Mouse (Mus musculus) heart, embryonic 14.5 days (tissue): ENCODE data around the gene Fitm1. TPM values are rescaled to one million over a fixed set of nuclear protein-coding genes. Genes with fewer than 3 reads are reported as not detected.

ENCODE experiments used
- ATAC-seq: fragments of 200-750 bp; cut with Nextera tagmentation; 2 replicates; pipeline ENCODE4 v1.8.0; 2017; ENCODE audit warnings: low read depth, moderate TSS enrichment; ENCODE audit not compliant: insufficient number of reproducible peaks, insufficient read depth, low FRiP score
- H3K27ac ChIP-seq, 2 experiments: fragments of 200-500 bp in 1 of 2; fragments of 300-500 bp in 1 of 2; sonication (generic) in 1 of 2; replicated peaks in 1 of 2; 2 replicates each; pipeline ENCODE4 v1.5.1; 2012 to 2014; ENCODE audit warnings: low read depth in 2 of 2, low read length in 2 of 2, control low read depth in 1 of 2, mild to moderate bottlenecking in 1 of 2, mixed read lengths in 1 of 2; ENCODE audit not compliant: control insufficient read depth in 1 of 2, insufficient read depth in 1 of 2
- H3K27me3 ChIP-seq: fragments of 300-500 bp; sonication (generic); 2 replicates; pipeline ENCODE4 v1.6.1; 2014; ENCODE audit warnings: mild to moderate bottlenecking, low read length, control low read depth; ENCODE audit not compliant: control insufficient read depth, insufficient read depth
- H3K36me3 ChIP-seq: fragments of 300-500 bp; sonication (generic); 2 replicates; pipeline ENCODE4 v1.6.1; 2014; ENCODE audit warnings: mild to moderate bottlenecking, control low read depth, low read length, mixed read lengths; ENCODE audit not compliant: control insufficient read depth, insufficient read depth
- H3K4me1 ChIP-seq, 2 experiments: fragments of 200-500 bp in 1 of 2; fragments of 300-500 bp in 1 of 2; sonication (generic) in 1 of 2; 2 replicates each; pipeline ENCODE4 v1.6.1; 2012 to 2014; ENCODE audit warnings: low read length in 2 of 2, control low read depth in 1 of 2, mixed read lengths in 1 of 2; ENCODE audit not compliant: control insufficient read depth in 2 of 2, insufficient read depth in 2 of 2
- H3K4me2 ChIP-seq: fragments of 300-500 bp; sonication (generic); 2 replicates; pipeline ENCODE4 v1.6.1; 2014; ENCODE audit warnings: mild to moderate bottlenecking, low read length
- H3K4me3 ChIP-seq, 2 experiments: fragments of 200-500 bp in 1 of 2; fragments of 300-500 bp in 1 of 2; sonication (generic) in 1 of 2; 2 replicates each; pipeline ENCODE4 v1.5.1; 2012 to 2014; ENCODE audit warnings: low read length in 2 of 2, mild to moderate bottlenecking in 2 of 2, control low read depth in 1 of 2, low read depth in 1 of 2, moderate library complexity in 1 of 2; ENCODE audit not compliant: control insufficient read depth in 1 of 2, insufficient read depth in 1 of 2
- H3K9ac ChIP-seq: fragments of 300-500 bp; sonication (generic); 2 replicates; pipeline ENCODE4 v1.6.1; 2014; ENCODE audit warnings: mild to moderate bottlenecking, low read length
- H3K9me3 ChIP-seq: fragments of 300-500 bp; sonication (generic); 2 replicates; pipeline ENCODE4 v1.6.1; 2016; ENCODE audit warnings: low read length, control low read depth; ENCODE audit not compliant: control insufficient read depth
- WGBS: fragments of 180-500 bp; shearing (Covaris S2); extraction: QIAGEN DNeasy Blood & Tissue Kit; methylation state at CpG from one replicate; pipeline ENCODE4 v1.1.7; 2014; 5-methylcytosine and 5-hydroxymethylcytosine counted together
- polyA plus RNA-seq: library from polyadenylated mRNA; unstranded; fragments of >200 nt; fragmentation: Nextera tagmentation; extraction: Ambion mirVana; gene quantifications from 2 replicates; pipeline ENCODE4 v1.2.1, GENCODE M21; 2014

The Fitm1 gene
- polyA plus RNA-seq, 1 experiment from 2014 or later: 102 TPM

DNA sequence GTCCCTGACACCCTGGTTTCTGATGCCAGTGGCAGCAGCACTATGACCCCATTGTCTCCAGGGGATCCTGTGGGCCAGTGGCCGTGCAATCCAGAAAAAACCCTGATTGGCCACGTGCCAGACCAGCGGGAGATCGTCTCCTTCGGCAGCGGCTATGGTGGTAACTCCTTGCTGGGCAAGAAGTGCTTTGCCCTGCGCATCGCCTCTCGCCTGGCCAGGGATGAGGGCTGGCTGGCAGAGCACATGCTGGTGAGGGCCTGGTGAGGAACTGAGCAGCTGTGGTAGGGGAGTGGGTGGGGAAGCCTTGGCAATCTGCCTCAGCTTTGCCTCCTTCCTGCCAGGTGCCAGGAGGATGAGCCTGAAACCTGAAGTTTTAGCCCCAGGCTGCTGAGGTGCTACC, 31.1 kb upstream of the Fitm1 start:
- H3K9ac ChIP-seq: no peak overlapping the region
- H3K27ac ChIP-seq: no peak overlapping the region
- H3K36me3 ChIP-seq: peaks cover 68% of the 10 kb centered on the region
- 75% methylated on average over 9 of the region's 9 CpGs for WGBS
- no peaks in the 10 kb centered on the region for H3K9me3 ChIP-seq
- no peaks in the 10 kb centered on the region for H3K27me3 ChIP-seq
- no peak overlapping the region for H3K4me3 ChIP-seq
- no peak overlapping the region for H3K4me2 ChIP-seq
- peaks cover 7 to 14% of the 10 kb centered on the region in 2 experiments; a peak in 3 of 4 replicates for H3K4me1 ChIP-seq
- no peak for ATAC-seq

DNA sequence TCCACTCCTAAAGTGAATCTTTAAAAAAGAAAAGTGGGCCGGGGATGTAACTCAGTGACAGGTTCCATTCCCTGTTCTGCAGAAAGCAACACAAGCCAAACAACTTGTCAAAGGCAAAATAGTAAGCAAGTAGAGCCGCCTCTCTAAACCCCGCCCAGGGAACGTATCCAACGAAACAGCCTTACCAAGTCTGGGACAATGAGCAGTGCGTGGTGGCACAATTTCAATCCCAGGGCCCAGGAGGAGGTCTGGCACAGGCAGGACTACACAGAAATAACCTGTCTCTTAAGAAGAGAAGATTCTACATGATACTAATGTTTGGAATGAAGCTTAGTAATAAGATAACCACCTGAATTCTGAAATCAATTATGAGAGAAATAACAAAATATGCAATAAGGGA, 25.2 kb upstream of the Fitm1 start:
- H3K36me3 ChIP-seq: peaks cover 54% of the 10 kb centered on the region
- H3K9me3 ChIP-seq: no peaks in the 10 kb centered on the region
- ATAC-seq: no peak
- no peak overlapping the region for H3K9ac ChIP-seq
- H3K4me3 ChIP-seq: no peak overlapping the region
- H3K4me1 ChIP-seq: no peaks in the 10 kb centered on the region
- no peak overlapping the region for H3K27ac ChIP-seq
- 88% methylated on average over 6 of the region's 6 CpGs for WGBS
- H3K27me3 ChIP-seq: no peaks in the 10 kb centered on the region
- no peak overlapping the region for H3K4me2 ChIP-seq

DNA sequence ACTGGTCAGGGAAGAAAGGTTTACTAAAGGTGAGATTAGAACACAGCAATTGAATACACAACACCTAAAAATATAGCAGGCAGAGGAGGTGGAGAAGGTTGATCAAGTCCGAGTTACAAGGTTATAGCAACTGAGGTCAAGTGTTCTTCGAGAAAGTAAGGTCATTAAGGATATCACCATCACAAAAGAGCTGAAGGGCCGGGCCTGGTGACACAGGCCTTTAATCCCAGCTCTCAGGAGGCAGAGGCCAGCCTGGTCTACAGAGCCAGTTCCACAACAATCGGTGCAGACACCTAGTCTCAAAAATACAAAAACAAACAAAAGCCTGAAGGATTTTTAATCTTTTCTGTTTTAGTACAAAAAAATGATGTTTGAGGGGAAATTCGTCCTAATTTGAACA, 24.1 kb upstream of the Fitm1 start:
- Histone ChIP-seq H3K27ac (no peak overlapping the region), H3K9ac (no peak overlapping the region), H3K27me3 (no peaks in the 10 kb centered on the region), H3K4me2 (no peak overlapping the region), H3K4me1 (no peaks in the 10 kb centered on the region), H3K36me3 (peaks cover 42% of the 10 kb centered on the region), H3K4me3 (no peak overlapping the region), H3K9me3 (no peaks in the 10 kb centered on the region)
- ATAC-seq: no peak
- WGBS: 70% methylated on average over 5 of the region's 5 CpGs

DNA sequence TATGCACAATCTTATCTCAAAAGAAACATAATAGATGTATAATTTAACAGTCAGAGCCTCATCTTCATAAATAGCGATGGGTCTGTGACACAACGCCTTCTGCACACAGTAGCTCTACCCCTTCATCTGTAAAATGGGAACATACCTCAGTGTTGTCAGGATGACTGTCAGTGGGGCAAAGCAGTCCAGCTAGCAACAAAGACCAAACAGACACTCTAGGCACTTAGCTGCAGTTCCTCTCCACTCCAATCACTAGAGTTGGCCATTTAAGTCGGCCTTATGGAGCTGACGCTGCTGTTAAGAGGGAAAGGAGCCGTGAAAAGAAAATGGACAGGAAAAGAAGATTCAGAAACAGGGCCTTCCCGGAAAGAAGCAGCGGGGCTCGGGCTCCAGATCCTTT, 23.6 kb upstream of the Fitm1 start:
- ATAC-seq: no peak
- WGBS: 86% methylated on average over 8 of the region's 8 CpGs
- Histone ChIP-seq H3K27ac (no peak overlapping the region), H3K4me3 (no peak overlapping the region), H3K9ac (no peak overlapping the region), H3K4me2 (no peak overlapping the region), H3K9me3 (no peaks in the 10 kb centered on the region), H3K27me3 (no peaks in the 10 kb centered on the region), H3K36me3 (peaks cover 38% of the 10 kb centered on the region), H3K4me1 (no peaks in the 10 kb centered on the region)

DNA sequence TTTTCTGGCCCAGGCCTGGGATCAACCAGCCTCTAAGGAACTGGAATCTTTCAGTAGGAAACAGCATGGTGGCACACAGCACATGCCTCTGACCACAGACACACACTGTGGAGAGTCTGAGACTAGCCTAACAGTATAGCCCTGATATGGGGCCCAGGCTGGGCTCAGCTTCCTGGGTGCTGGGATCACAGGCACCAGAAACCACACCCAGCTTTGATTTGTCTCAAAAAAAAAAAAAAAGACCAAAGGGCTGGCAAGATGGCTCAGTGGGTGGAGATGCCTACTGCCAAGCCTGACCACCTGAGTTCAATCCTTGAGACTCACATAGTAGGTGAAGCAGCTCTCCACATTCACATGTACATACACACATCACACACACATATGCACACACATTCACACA, 20.8 kb upstream of the Fitm1 start:
- no peak overlapping the region for H3K27ac ChIP-seq
- no peaks in the 10 kb centered on the region for H3K27me3 ChIP-seq
- no peak overlapping the region for H3K9ac ChIP-seq
- no peak overlapping the region for H3K4me3 ChIP-seq
- peaks cover 0 to 4% of the 10 kb centered on the region in 2 experiments; a peak in 2 of 4 replicates for H3K4me1 ChIP-seq
- peaks cover 10% of the 10 kb centered on the region for H3K36me3 ChIP-seq
- H3K9me3 ChIP-seq: no peaks in the 10 kb centered on the region
- no peak overlapping the region for H3K4me2 ChIP-seq
- ATAC-seq: no peak

DNA sequence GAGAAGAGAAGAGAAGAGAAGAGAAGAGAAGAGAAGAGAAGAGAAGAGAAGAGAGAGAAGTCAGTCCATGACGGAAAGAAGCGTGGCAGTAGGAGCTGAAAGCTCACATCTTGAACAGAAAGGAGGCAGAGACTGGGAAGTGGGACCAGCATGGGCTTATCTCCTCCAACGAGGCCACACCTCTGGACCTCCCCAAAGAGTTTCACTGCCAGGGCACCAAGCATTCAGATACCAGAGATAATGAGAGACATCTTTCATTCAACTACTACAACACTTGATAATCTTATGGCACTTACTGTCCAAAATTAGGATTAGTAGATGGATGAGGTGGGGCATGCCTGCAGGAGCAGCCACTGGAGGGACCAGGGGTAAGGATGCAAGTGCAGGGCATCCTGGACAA, 19.6 kb upstream of the Fitm1 start:
- 56% methylated on average over 3 of the region's 3 CpGs for WGBS
- no peak for ATAC-seq

DNA sequence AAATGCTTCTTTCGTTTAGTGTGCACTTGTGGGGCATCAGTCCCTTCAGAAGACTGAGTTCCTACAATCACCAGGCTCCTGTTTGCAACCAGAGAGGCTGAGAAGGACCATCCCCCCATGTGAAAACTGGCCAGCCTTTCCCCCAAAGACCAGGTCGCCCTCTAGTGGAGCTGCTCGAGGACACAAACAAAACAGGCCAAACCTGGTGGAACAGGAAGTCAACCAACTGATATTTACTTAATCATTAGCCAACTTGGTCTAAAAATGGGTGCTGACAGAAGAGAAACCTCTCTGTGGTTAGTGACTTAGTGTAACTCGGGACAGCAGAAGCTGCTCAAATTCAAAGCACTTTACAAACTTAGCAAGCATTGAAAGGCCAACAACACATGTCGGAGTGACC, 18.4 kb upstream of the Fitm1 start:
- H3K4me2 ChIP-seq: no peak overlapping the region
- H3K27ac ChIP-seq: no peak overlapping the region
- no peak for ATAC-seq
- H3K4me1 ChIP-seq: peaks cover 7 to 10% of the 10 kb centered on the region in 2 experiments
- 25% methylated on average over 5 of the region's 5 CpGs for WGBS
- H3K27me3 ChIP-seq: no peaks in the 10 kb centered on the region
- no peak overlapping the region for H3K9ac ChIP-seq
- no peak overlapping the region for H3K4me3 ChIP-seq
- no peaks in the 10 kb centered on the region for H3K9me3 ChIP-seq
- H3K36me3 ChIP-seq: no peaks in the 10 kb centered on the region

More for the DNA sequence above, 19.6 kb upstream of the Fitm1 start:
- Histone ChIP-seq H3K9ac (no peak overlapping the region), H3K27ac (no peak overlapping the region), H3K4me3 (no peak overlapping the region), H3K4me1 (peaks cover 0 to 4% of the 10 kb centered on the region in 2 experiments; a peak in 2 of 4 replicates), H3K36me3 (no peaks in the 10 kb centered on the region), H3K27me3 (no peaks in the 10 kb centered on the region), H3K9me3 (no peaks in the 10 kb centered on the region), H3K4me2 (no peak overlapping the region)

DNA sequence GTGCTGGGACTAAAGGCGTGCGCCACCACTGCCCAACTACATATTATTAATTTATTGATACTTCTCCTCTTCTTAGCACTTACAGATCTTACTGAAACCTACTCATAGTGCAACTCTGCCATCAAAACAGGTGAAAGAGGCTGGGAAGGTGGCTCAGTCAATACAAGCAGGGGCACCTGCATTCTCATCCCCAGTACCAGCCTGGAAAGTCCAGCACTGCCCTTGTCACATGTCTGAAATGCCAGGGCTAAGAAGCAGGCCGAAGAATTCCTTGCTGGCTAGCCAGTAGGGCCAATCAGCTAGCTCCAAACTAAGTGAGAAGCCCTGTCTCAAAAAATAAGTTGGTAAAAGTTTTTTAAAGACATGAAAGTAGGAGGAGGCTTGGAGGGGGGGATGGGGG, 17.8 kb upstream of the Fitm1 start:
- no peak for ATAC-seq
- 0 out of 2 replicates have a peak, but pooled peaks cover 3% of the 10 kb centered on the region for H3K36me3 ChIP-seq
- no peak overlapping the region for H3K4me3 ChIP-seq
- H3K27me3 ChIP-seq: no peaks in the 10 kb centered on the region
- H3K9me3 ChIP-seq: no peaks in the 10 kb centered on the region
- H3K4me1 ChIP-seq: peaks cover 7 to 13% of the 10 kb centered on the region in 2 experiments
- H3K27ac ChIP-seq: no peak overlapping the region
- H3K4me2 ChIP-seq: no peak overlapping the region
- WGBS: 87% methylated on average over 3 of the region's 3 CpGs
- H3K9ac ChIP-seq: no peak overlapping the region
